Mouse (Mus musculus): ENCODE measurements around the gene Akap2. TPM values are rescaled to one million over a fixed set of nuclear protein-coding genes. Genes with fewer than 3 reads are reported as not detected.
A peak's percentile ranks its signal among the peaks of the same experiment; 100 is the strongest.

Akap2 gene
- total RNA-seq, 2 experiments from 2014 or later: 90.7 to 99.5 TPM

DNA sequence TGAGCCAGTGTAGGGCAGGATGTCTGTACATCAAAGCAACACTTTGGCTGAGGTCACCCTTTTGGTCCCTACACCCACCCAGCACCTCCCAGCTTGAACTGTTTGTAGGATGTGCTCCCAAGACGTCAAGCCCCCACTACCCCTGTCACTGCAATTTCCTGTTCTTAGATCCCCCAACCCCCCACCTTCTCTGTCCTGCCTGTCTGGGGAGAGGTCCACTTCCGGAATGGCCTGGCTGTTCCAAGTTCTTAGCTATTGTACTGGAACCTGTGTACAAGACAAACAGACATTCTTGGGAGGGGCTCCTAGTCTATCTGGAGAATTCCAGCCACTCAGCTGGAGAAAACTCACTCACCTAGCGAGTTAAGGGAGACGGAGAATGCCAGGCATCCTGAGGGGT, 116.7 kb downstream of the Akap2 start:
- DNase-seq: peak; percentile 50 to 71

DNA sequence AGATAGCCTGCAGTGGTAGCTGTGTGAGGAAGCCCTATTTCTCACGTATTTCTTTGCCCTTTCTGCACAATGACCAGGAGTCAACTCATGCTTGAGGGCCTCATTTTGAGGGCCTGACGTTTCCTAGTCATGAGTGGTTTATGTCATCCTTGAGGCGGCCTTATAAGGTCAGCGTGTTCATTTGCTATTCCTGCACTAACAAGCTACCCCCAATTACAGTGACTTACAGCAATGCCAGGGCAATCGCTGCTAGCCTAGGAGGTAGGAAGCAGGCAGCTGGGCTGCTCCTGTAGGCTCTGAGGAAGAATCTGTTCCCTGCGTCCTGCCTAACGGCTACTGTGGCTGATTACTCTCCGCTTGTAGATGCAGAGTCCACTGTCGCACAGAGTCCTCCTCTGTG, 119.6 kb downstream of the Akap2 start:
- no peak for DNase-seq

DNA sequence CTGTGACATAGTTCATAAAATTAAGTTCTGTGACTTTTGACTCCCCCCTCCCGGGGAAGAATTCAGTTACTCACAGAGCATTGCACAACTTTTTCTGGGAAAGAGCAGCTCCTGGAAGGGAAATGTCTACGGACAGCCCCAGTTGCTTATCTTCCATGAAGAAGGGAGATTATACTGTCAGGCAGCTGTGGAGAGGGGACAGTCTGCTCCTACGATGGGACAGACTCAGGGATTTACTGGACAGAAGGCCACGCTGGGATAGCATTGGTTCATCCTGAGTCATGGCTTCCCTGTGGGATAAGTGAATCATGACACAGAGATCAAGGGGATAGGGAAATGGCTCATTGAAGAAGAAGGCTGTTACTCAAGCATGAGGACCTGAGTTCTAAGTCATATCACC, 121.9 kb downstream of the Akap2 start:
- peak; percentile 62 to 68 for DNase-seq

DNA sequence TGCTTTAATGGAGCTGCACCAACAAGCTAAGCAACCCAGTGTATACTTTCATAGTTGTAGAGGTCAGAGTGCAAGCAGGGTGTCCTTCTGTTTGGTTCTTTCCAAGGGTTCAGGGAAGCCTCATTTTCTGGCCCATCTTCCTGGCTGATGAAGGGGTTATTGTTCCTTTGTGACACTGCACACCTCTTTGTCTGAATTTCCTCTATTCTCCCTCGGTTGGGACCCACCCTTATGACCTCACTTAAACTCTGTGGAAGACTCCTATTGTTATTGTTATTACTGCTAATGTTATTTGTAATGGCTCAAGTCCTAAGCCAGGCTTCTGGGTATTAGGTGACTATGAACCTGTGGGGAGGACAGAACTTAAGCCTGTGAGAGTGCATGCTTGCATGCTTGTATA, 124.5 kb downstream of the Akap2 start:
- DNase-seq: peak in 1 of 2 experiments; percentile 55

DNA sequence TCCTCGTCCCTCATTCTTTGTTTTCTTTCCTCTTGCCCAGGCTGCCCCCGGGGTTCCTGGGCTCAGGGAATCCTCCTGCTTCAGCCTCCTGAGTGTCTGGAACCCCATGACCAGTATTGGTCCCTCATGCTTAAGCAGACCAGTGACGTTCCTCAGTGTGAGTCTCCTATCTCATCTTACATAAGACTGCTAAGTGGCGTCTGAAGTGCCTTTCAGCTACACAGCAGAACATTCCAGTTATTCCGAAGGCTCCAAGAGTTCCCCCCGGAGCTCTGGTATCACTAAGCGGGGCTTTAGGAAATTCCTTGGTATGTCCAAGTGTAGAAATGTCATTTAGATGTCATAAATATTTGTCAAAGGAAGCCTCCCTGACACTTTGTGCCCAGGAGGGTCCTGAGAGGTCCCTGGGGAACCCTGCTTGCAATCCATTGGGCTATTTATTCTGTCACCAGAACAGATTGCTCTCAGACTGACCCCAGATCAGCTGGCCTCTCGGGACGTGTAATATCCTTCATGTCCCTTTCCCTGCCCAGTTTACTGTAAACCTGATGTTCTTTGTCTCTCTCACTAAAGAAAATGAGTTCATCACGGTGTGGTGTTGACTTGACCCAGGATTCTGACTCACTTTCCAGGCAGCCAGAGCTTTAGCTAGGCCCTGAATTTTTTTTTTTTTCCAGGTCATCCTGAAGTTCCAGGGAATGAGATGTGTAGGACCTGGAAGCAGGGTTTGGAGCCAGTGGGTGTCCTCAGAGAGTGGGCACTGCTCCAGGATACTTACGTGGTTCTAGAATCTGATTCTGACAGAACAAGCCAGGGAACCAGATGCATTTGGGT, 125.2 kb downstream of the Akap2 start:
- peak; percentile 38 to 65 for DNase-seq

DNA sequence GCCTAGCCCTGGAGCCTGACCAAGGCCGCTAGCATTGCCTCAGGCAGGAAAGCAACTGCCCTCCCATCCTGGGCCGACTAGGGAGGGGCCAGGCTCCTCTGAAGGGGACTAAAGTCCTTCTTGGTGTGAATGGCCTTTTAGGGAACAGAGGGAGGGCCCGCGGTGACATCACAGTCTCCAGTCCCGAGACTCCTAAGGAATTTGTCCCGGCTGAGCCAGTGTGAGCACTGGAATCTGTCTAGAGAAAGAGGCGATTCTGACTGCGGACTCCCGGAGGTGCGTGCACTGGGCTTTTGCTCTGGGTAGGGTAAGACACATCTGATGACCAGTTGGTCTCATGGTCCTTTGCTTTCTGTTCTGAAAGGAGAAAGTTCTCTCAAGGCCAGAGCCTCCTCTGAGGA, 127.6 kb downstream of the Akap2 start:
- DNase-seq: peak; percentile 92 to 96

DNA sequence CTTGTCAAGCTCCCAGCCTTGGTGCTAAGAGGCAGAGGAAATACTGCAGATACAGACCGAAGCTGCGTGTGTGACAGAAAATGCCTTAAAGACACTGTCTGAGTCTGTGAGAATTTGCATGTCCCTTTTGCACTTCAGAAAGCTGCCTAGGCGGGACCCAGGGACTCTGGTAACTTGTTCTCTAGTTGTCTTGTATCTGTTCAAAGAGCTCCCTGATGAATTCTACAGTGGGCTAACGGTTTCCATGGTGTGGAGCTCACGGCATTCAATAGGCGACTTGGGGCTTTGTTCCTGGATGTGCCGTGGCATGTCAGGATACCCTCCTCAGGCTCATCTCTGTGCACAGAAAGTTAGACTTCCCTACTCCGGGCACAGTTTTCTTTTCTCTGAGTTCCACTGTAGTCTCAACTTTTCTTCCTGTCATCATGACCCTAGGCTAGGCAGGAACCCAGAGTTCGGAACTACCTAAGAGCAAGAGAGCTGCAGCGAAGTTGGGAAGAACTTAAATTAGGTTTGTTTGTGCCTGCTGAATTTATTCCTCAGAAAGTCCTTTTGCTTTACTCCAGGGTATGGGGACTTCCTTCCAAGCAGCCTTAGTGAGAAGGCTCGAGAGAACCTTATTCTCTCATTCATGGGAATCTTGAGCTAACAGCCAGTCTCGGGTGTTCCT, 128.2 kb downstream of the Akap2 start:
- peak in 1 of 2 experiments; percentile 58 for DNase-seq

DNA sequence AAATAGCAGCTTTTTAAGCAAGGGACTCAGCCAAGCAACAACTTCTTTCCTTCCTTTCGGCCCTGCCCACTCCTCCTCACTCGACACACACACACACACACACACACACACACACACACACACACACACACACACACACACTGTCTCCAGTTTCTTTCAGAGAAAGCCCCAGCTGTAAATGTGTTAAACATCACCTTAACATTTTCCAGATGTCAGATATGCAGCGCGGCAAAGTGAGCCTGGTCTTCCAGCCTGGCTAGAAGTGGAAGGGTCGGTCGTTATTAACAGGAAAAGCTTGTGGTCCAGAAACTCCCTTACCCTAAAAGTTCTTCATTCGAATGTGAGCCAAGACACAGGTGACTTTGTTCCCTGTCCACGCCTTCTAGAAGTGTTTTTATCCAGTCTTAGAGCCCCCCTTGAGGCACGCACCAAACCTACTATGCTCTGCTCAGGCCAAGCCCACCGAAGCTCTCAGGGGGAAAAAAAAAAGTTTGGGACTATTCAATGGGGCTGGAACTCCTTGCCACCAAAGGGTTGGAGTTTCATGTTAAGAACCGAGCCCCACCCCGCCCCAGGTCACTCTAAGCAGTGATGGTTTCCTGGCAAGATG, 129.0 kb downstream of the Akap2 start:
- DNase-seq: no peak

DNA sequence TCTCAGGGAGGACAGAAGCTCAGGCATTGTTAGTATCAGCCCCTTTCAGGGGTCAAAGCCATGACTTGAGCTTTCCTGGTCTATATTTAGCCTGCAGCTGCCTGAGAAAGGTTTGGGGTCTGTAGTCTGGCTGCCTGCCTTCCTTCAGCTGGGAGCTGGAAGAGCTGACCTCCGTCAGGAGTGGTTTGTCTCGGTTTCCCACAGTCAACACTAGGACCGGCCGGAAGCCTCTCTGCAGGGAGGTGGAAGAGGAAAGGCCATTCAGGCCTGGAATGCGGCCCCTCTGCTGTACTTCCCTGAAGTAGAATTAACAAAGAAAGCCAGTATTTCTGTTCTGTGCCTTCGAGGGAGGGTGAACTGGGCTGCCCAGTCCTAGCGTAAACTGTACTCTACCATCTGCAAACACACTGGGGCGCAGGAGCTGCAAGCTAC, 129.6 kb downstream of the Akap2 start:
- peak; percentile 71 to 81 for DNase-seq

DNA sequence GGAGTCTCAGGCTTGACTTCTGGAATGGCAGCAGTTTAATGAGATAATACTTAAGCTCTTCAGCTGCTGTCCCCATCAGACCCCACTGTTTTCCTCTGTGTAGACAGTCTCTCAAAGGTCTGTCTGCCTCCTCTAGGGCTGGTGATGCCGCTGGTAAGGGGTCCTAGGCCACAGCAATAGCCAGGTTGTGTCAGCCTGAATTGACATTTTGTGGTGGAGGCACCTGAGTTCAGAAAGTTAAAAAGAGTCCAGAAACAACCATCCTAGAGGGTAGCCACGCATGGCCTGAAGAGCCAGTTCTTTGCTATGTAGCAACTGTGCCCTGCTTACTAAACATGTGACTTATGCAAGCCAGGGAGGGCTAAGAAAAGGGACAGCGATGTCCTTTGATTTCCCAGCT, 130.2 kb downstream of the Akap2 start:
- no peak for DNase-seq

DNA sequence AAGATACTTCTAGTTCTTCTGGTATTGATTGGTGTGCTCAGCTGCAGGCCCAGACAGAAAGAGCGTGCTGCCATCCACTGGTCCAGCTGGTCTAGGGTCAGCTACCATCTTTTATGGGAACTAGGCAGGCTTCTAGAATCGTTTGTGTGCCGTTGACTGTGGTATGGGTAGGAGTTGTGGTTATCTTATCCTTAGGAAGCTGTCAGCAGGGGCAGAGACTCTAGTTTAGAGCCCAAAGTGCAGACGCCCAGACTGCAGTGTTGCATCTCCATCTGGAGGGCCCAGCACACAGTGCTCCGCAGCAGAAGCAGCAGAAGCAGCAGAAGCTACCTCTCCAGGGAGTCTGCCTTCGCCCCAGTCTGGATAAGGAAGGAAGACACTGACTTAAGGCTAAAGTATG, 132.0 kb downstream of the Akap2 start:
- no peak for DNase-seq

DNA sequence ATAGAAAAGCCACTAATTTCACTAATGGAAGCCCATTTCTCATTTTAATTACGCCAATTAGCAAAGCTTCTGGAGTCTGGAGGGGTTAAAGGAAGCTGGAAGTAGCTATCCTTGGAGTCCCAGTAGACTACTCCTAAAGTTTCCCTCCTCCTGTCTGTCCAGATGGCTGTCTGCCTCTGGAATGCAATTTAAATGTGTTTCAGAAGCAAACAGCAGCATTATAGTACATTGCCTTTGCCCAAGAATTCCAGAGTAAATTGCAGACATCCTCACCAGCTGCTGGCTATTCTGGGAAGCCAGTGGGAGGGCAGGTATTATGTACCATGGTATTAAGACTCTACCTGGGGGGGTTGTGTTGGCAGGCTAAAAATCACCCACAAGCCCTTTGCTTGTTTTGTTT, 134.3 kb downstream of the Akap2 start:
- no peak for DNase-seq

DNA sequence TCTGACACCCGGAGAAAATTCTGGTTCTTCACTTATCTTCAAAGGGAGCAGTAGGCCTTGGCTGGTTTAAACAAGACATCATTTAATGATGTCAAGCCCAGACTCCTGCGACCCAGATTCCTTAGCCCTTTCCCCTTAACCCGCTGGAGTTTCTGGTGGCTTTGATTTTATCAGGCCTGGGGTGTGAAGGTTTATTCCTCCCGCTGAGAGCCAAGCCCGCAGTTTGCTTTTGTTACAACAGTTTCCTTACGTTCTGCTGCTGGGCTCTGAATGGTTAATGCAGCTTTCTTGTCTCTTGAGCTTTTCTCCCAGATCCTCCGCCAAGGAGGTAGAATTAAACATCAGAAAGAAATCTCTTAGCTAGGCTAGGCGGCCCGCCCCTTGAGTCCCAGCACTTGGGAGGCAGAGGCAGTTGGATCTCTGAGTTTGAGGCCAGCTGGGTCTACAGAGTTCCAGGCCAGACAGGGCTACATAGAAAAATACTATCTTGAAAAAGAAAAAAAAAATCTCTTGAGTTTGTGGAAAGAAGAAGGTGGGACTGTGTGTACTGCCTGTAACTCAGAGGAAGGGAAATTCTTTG, 135.1 kb downstream of the Akap2 start:
- DNase-seq: no peak

DNA sequence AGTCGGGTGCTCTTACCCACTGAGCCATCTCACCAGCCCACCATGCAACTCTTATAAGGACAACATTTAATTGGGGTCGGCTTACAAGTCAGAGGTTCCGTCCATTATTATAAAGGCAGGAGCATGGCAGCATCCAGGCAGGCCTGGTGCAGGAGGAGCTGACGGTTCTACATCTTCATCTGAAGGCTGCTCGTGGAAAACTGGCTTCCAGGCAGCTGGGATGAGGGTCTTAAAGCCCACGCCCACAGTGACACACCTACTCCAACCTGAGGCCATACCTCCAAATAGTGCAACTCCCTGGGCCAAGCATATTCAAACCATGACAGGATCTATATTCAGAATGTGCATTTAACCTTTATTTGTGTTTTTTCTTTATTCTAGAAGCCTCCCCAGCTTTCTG, 136.7 kb downstream of the Akap2 start:
- no peak for DNase-seq

DNA sequence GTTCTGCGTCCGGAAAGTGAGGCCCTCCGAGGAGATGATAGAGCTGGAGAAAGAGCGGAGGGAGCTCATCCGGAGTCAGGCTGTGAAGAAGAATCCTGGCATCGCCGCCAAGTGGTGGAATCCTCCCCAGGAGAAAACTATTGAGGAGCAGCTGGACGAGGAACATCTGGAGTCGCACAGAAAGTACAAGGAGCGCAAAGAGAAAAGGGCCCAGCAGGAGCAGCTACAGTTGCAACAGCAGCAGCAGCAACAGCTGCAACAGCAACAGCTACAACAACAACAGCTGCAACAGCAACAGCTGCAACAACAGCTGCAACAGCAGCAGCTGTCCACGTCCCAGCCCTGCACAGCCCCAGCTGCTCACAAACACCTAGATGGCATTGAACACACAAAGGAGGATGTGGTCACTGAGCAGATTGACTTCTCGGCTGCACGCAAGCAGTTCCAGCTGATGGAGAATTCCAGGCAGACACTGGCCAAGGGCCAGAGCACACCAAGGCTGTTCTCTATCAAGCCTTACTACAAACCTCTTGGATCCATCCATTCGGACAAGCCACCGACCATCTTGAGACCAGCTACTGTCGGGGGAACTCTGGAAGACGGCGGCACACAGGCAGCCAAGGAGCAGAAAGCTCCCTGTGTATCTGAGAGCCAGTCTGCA, 138.0 kb downstream of the Akap2 start:
- peak; percentile 56 to 74 for DNase-seq

DNA sequence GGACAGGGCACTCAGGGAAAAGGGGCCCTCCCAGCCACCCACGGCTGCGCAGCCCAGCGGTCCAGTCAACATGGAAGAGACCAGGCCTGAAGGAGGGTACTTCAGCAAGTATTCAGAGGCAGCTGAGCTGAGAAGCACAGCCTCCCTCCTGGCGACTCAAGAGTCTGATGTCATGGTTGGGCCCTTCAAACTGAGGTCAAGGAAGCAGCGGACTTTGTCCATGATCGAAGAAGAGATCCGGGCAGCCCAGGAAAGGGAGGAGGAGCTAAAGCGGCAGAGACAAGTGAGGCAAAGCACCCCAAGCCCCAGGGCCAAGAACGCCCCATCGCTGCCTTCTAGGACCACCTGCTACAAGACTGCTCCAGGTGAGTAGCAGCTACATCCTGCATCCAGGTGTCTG, 139.2 kb downstream of the Akap2 start:
- no peak for DNase-seq

DNA sequence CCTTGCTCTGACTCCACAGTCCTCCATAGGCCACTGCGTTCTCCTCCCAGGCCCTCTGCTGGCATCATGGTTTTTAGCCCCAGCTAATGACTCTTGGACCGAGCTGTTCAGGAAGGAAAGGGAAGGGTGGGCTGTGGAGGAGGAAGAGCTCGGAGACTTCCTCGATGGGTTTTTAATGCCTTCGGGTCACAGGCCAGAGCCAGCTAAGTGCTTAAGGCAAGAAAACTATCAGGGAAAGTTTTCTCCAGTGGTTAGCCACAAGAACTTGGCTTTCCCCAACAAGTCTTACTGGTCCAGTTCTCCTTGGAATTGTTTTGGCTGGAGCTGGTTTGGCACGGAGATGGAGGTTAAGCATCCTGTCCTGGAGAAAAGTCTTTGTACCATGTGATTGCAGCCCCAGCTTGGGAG, 142.8 kb downstream of the Akap2 start:
- peak; percentile 79 to 91 for DNase-seq

DNA sequence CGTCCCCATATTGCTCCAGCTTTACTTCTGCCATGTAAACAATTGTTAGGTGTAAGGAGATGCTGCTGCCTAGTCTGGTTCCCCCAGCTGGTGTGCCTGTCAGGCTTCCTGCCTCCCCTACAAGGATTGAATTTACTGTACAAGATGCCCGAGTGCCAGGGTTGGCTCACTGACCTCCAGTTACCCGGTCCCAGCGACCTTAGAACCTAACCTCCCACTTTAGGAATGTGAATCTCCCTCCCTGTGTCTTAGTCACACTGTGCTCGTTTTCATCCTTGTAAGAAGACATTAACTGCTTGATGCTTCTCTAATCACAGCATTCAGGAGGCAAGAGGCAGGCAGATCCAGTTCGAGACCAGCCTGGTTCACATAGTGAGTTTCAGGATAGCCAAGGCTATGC, 143.7 kb downstream of the Akap2 start:
- no peak for DNase-seq

DNA sequence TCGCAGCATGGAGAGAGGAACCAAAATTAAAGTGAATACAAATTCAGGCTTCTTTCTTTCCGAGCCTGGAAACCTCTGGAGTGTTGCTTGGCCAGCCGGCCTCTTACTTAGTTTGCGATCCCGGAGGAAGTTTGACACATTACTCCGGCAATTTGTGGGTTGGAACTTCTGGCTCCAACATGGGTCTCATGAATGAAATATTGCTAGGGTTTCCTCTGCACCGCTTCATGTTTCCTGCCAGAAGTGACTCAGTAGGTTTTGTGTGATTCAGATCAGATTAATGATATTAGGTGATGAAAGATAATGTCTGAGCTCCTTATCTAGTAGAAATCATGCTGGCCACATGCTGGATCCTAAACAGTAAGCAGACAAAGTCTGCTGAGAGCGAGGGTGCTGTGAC, 144.4 kb downstream of the Akap2 start:
- DNase-seq: peak in 1 of 2 experiments; percentile 54

DNA sequence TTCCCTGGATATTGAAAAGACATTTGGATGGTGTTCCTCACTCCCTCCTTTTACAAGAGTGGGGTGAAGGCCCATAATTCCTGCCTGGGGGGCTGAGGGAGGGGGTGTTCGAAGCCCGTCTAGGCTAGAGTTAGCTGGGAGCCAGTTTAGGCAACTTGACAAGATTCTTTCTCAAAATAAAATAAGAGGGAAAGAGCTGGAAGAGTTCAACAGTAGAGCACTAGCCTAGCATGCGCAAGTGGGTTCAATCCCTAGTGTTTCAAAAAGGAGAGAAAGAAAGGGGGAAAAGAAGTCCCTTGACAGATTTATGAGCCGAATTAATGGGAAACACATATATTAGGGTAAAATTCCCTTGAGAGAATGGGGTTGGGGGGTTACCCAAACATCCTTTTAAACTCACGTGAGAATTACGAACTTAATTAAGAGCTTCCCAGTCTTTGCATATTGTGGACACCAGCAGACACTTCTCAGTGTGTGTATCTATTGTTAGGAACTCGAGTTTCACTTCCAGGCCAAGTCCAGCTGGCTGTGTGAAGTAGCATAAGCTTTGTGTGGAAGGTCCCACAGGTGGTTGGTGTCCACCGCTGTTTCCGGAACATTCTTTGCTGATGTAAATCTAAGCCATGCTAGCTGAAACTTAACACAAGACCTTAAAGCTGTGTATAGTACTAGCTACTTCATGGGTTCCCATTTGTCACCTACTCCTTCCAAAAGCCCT, 145.0 kb downstream of the Akap2 start:
- no peak for DNase-seq

DNA sequence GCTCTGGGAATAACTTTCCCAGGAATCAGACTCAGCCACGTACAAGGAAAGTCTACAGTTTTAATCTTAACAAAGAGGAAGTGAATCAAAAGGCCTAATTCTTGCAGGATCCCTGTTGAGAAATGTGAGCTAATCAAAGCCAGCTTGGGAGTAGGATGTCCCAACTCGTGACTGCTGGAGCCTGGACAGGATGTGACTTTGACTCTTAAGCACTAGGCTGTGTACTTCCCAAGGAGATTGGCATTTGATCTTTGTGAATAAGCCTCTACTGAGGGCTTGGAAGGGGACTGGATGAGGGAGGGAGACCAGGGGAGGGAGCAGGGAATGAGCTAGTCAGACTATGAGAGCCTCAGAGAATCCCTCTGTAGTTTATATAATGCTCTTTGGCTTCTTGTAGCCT, 148.6 kb downstream of the Akap2 start:
- peak; percentile 72 to 86 for DNase-seq

DNA sequence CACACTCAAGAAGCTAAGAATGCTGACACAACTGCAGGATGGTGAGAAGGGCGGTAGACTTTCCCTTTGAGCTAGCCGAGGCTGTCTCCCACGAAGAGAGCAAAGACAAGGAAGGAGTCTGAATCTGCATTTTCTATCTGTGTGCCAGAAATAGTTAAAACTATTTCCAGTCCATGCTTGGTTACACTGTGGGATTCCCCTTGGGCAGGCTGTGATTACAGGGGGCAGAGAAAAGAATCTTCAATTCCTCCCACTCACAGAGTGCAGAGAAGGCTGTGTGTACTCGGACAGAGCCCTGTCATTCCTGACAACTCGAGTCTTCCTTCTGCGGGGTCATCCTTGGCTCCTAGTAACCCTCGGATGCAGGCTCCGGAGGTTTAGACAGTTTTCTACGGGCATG, 149.5 kb downstream of the Akap2 start:
- no peak for DNase-seq
